ENCODE assay signal across 7 mouse cellular contexts in the genomic region with DNA sequence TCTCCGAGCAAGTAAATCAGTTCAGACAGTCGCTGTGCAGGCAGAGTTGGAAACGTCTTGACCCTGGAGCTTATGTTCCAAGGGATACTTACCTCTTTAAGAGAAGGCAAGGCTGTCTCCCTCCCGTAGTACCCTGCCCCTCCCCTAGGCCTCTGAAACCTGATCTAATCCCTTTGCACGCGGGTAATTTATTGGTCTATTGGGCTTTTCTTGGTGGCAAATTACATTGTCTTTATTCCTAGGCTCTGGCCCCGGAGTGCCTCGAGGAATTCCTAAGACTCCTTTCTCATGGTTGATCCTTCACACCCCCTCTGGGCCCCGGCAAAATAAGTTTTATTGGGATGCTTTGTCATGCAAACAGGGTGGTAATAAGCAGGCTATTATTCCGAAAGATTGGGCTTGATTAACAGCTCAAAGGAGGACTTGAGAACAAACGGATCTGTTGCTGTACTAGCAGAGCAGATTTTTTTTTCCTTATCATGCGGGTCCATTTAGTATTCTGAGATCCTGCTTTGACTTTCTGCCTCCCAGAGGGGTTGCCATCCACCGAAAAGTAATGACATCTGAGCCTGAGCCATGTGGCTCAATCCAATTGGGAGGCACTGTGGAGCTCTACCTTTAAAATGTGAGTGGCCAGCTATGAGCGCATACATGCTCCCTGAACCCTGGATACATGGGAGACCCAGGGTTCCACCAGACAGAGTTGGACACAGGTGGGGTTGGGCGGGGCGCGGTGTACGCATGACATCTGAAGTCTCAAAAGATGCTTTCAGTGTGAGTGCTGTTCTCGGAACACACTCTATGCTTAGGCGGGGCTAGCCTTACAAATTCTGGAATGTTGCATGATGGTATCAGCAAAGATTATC. TPM values are rescaled to one million over a fixed set of nuclear protein-coding genes. Genes with fewer than 3 reads are reported as not detected.
DNase-seq lines count a peak whose midpoint lies in the region; ATAC-seq and TF ChIP-seq lines count a peak whose summit lies in the region.

No protein-coding gene starts in this region.

- 0 out of 2 replicates have a peak, but pooled peaks cover 4% of the 10 kb centered on the region for H3K27me3 ChIP-seq in forebrain, embryonic 10.5 days (ENCODE audit: poor library complexity, severe bottlenecking)
- H3K27me3 ChIP-seq in limb, embryonic 13.5 days: no peaks in the 10 kb centered on the region
- H3K27me3 ChIP-seq in stomach, postnatal 0 days (ENCODE audit: control insufficient read depth, insufficient read depth, low read length): no peaks in the 10 kb centered on the region

- peak overlapping the region; percentile 48 for H3K4me3 ChIP-seq in forebrain, embryonic 10.5 days
- H3K4me3 ChIP-seq in limb, embryonic 13.5 days: peak overlapping the region; percentile 32
- H3K4me3 ChIP-seq in stomach, postnatal 0 days (ENCODE audit: low read depth, low read length): 0 out of 2 replicates have a peak overlapping the region, but pooled peaks have one; percentile 10

- peak; percentile 68 for DNase-seq in retina, postnatal 1 day
- no peak for DNase-seq in retina, embryonic 14.5 days (ENCODE audit: low spot score)
- peak; percentile 78 for DNase-seq in forebrain, embryonic 10.5 days (ENCODE audit: extremely low spot score, low spot score)
- no peak for DNase-seq in stomach, postnatal 0 days (ENCODE audit: low spot score)
- no peak for DNase-seq in cerebellum, postnatal 4 days (ENCODE audit: low spot score in 2 of 2)

- peak overlapping the region; percentile 65 for H3K4me2 ChIP-seq in limb, embryonic 13.5 days (replicated peaks)
- H3K4me2 ChIP-seq in stomach, postnatal 0 days (replicated peaks; ENCODE audit: low read depth): peak overlapping the region; percentile 44

- TF ChIP-seq CTCF in stomach, postnatal 0 days (IDR thresholded peaks at IDR 0.05; ENCODE audit: low read depth): no peak

- peak overlapping the region; percentile 84 for H3K27ac ChIP-seq in forebrain, embryonic 10.5 days
- H3K27ac ChIP-seq in limb, embryonic 13.5 days: no peak overlapping the region
- no peak overlapping the region; the same call in 1 of the 2 replicates for H3K27ac ChIP-seq in stomach, postnatal 0 days (replicated peaks)

- peak; percentile 57 for ATAC-seq in limb, embryonic 13.5 days (ENCODE audit: low FRiP score, low read depth)
- ATAC-seq in stomach, postnatal 0 days (ENCODE audit: low FRiP score, low TSS enrichment): 0 out of 2 replicates have a peak, but pooled peaks have one; percentile 7
- ATAC-seq in frontal cortex, adult (ENCODE audit: low TSS enrichment): no peak

- peaks cover 6% of the 10 kb centered on the region; the same call in 1 of the 2 replicates for H3K9me3 ChIP-seq in forebrain, embryonic 10.5 days
- no peaks in the 10 kb centered on the region for H3K9me3 ChIP-seq in limb, embryonic 13.5 days
- H3K9me3 ChIP-seq in stomach, postnatal 0 days (ENCODE audit: control insufficient read depth, low read length): no peaks in the 10 kb centered on the region

- TF ChIP-seq EP300 in stomach, postnatal 0 days (optimal IDR thresholded peaks at IDR 0.05): no peak

- H3K36me3 ChIP-seq in forebrain, embryonic 10.5 days (replicated peaks): peaks cover 60% of the 10 kb centered on the region
- H3K36me3 ChIP-seq in limb, embryonic 13.5 days: peaks cover 29% of the 10 kb centered on the region
- H3K36me3 ChIP-seq in stomach, postnatal 0 days (ENCODE audit: control insufficient read depth, insufficient read depth, low read length): no peaks in the 10 kb centered on the region

- peaks cover 89% of the 10 kb centered on the region for H3K4me1 ChIP-seq in forebrain, embryonic 10.5 days
- H3K4me1 ChIP-seq in limb, embryonic 13.5 days: peaks cover 77% of the 10 kb centered on the region
- H3K4me1 ChIP-seq in stomach, postnatal 0 days (replicated peaks; ENCODE audit: control insufficient read depth, insufficient read depth): peaks cover 5% of the 10 kb centered on the region

- no peak overlapping the region; the same call in 1 of the 2 replicates for H3K9ac ChIP-seq in limb, embryonic 13.5 days
- no peak overlapping the region for H3K9ac ChIP-seq in stomach, postnatal 0 days (ENCODE audit: low read length)

- 8% methylated on average over 20 of the region's 20 CpGs for WGBS in forebrain, embryonic 10.5 days
- WGBS in limb, embryonic 13.5 days: 15% methylated on average over 20 of the region's 20 CpGs
- WGBS in stomach, postnatal 0 days: 32% methylated on average over 20 of the region's 20 CpGs

RNA-seq across cellular contexts. Expression of gene Rgma, which starts 25.0 kb away (rescaled TPM):
- 26.2 and 26.8 TPM in 2 replicates for polyA plus RNA-seq in forebrain, embryonic 10.5 days (2016; fragmentation: Nextera tagmentation; extraction: Ambion mirVana)
- polyA plus RNA-seq in limb, embryonic 13.5 days (2015; fragmentation: Nextera tagmentation; extraction: Ambion mirVana): 25.3 and 25.6 TPM in 2 replicates
- 4.5 and 5.7 TPM in 2 replicates for polyA plus RNA-seq in stomach, postnatal 0 days (2015; fragmentation: Nextera tagmentation; extraction: Ambion mirVana)

Comparison
In these comparisons a context has a peak if more than half of its experiments do, and no peak if none do; other contexts are left out.
1. DNase-seq: peak in retina, postnatal 1 day (single experiment) and forebrain, embryonic 10.5 days (single experiment); none in retina, embryonic 14.5 days (single experiment), stomach, postnatal 0 days (single experiment) and cerebellum, postnatal 4 days (0 of 2).
2. Peak in every context shown above with its lines, with median percentiles within 50 percentile points of each other: H3K4me3 ChIP-seq.